Mouse (Mus musculus) ES-E14 (cell line): ENCODE data around the gene Paqr9.

Experiments
- CHD2 ChIP-seq: IDR thresholded peaks from 2 replicates; pipeline ENCODE4 v1.6.1; 2014; ENCODE audit warnings: mild to moderate bottlenecking, low read depth, low read length, inconsistent platforms
- HCFC1 ChIP-seq: IDR thresholded peaks from 2 replicates; pipeline ENCODE4 v1.6.1; 2012; ENCODE audit warnings: low read length, inconsistent platforms, borderline replicate concordance; ENCODE audit not compliant: insufficient read depth
- MAFK ChIP-seq: IDR thresholded peaks from 2 replicates; pipeline ENCODE4 v1.6.1; 2014; ENCODE audit warnings: mild to moderate bottlenecking, low read depth, low read length, inconsistent platforms; ENCODE audit not compliant: insufficient read depth
- ZC3H11A ChIP-seq: IDR thresholded peaks from 2 replicates; pipeline ENCODE4 v1.6.1; 2012; ENCODE audit warnings: low read depth, mild to moderate bottlenecking, inconsistent platforms, low read length, borderline replicate concordance
- ZNF384 ChIP-seq: IDR thresholded peaks from 2 replicates; pipeline ENCODE4 v1.6.1; 2012; ENCODE audit warnings: low read depth, low read length, inconsistent platforms

DNA sequence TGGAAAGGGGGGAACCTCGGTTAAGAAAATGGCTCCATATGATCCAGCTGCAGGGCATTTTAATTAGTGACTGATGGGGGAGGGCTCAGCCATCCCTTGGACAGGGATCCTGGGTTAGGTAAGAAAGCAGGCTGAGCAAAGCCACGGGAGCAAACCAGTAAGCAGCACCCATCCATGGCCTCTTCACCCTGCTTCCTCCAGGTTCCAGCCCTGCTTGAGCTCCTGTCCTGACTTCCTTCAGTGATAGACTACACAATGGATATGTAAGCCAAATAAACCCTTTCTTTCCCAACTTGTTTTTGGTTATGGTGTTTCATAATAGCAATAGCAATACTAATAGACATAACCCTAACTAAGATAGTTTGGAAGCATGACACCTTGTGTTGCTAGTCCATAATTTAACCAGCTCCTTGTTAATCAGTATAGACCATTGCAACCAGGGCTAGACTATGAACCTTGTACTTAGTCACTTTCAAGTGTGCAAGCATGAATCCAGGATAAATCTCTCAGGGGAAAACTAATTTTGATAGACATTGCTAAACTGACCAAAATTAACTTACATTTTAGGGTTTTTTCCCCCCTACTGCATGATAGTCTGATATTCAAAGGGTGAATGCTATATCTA is 20.2 kb upstream of the Paqr9 start:
- no peak for TF ChIP-seq ZNF384
- no peak for TF ChIP-seq CHD2
- TF ChIP-seq ZC3H11A: no peak
- TF ChIP-seq MAFK: no peak
- no peak for TF ChIP-seq HCFC1
